Mouse (Mus musculus) thymus, postnatal 0 days (tissue): ENCODE results near the gene Ppox. TPM values are rescaled to one million over a fixed set of nuclear protein-coding genes. Genes with fewer than 3 reads are reported as not detected.

ENCODE experiments used
- DNase-seq: peaks from one replicate; pipeline ENCODE4 v3.0.0-alpha.2; 2015; ENCODE audit warnings: low spot score
- polyA plus RNA-seq: library from polyadenylated mRNA; unstranded; fragments of >200 nt; fragmentation: Nextera tagmentation; extraction: Ambion mirVana; gene quantifications from 2 replicates; pipeline ENCODE4 v1.2.1, GENCODE M21; 2015

Gene Ppox
- polyA plus RNA-seq, 1 experiment from 2014 or later: 34.3 TPM

DNA sequence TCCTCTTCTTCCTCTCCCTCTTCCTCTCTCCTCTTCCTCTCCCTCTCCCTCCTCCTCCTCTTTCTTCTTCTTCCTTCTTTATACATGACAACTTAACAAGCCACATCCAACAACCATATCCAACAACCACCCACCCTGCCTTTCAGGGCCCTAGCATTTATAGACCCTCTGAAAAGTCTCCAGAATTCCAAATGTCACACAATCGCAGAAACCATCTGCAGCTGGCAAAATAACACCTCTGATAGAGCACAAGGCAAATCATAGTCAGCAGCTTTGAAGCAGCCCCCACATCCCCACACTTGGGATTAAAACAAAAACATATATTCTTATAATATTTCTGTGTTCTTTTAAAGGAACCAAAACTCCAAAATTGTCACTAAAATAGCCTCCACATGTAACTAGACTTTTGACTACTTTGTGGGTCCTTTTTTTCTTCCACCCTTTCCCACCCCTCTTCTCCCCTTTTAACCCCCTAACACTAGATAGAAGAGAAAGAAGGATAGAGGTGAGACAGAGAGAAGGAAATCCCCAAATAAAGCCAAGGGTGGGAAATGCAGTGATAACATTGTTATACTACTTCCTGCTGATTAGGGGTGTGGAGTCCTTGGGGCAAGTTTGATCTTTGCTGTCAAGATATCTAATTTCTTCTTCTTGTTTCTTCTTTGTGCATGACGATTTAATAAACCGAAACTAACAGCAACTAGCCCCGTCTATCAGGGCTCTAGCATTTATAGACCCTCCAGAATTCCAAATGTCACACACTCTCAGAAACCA is 14.8 kb downstream of the Ppox start:
- no peak for DNase-seq

DNA sequence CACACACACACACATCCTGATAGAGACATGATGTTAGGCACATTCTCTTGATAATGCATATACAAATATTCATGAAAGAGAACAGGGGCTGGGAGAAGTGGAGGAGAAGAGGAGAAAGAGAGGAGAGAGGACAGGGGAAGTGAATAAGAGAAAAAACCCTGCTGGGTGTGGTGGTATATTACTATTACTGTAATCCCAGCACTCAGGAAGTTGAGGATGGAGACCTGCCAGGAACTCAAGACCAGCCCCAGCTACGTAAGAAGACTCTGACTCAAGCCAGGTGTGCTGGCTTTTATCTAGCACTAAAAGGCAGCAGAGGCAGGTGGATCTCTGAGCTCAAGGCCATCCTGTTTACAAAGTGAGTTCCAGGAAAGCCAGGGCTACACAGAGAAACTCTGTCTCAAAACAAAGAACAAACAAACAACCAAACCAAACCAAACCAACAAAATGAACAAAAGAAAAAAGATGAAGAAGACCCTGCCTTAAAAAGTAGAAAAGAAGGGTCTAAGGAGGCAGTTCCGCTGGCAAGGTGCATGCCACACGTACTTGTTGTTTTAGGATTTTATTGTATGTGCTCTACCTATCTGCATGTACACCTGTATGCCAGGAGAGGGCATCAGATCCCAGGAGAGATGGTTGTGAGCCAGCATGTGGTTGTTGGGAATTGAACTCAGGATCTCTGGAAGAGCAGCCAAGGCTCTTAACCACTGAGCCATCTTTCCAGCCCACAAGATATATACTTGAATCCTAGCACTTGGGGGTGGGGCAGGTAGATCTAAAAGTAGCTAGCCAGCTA is 17.1 kb downstream of the Ppox start:
- no peak for DNase-seq

DNA sequence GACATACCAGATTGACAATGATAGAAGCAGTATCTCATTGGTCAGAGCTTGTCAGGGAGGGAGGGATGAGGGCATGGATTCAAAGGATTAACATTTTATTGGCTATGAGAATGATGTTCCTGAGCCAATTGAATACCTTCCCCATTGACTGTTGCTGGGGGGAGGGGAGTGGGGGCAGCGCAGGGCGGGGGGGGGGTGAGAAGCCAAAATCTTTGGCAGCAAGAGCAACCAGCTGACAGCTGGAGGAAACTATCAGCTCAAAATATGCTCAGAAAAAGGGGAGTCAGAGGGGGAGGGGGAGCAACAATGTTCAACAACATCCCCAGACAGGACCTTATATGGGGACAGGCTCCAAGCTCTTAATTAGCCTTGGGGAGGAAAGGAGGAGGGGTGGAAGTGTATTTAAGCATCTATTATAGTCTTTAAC is 17.8 kb downstream of the Ppox start:
- no peak for DNase-seq

DNA sequence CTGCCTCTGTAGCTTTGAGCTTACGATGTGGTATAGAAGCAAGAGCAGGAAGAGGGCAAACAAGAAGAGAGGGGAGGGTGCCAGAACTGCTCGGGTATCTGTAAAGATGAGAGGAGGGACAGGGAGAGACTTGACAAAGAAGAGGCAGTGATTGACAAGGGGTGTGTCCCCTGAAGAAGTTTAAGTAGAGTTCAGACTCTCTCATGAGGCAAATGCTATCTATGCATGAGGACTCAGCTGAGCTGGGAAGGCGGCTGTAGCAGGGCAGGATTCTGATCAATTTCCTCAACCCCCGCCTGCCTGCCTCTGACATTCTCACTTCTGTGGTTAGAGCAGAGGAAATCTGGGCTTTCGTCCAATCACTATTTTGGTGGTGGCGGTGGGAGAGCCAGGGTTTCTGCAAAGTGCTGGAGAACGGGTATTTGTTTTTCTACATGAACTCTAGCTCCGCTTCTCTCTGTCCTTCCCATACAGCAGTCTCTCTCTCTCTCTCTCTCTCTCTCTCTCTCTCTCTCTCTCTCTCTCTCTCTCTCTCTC is 18.3 kb downstream of the Ppox start:
- no peak for DNase-seq

DNA sequence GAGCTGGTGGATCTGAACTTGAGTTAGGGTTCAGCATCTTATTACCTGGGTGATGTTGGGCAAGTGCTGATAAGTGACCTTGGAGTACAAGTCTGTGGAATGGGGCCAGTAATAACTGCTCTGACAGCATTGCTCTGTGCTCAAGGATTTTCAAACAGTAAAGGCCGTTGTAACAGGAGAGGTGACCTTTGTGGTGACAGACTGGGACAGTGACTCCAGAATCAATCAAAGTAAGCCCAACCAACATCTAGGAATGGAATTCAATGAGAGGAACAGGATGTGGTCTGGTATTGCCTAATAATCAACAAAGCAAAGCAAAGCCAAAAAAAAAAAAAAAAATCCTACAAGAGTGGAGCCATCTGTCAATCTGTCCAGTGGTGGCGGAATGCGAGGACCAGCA is 20.7 kb downstream of the Ppox start:
- DNase-seq: no peak

DNA sequence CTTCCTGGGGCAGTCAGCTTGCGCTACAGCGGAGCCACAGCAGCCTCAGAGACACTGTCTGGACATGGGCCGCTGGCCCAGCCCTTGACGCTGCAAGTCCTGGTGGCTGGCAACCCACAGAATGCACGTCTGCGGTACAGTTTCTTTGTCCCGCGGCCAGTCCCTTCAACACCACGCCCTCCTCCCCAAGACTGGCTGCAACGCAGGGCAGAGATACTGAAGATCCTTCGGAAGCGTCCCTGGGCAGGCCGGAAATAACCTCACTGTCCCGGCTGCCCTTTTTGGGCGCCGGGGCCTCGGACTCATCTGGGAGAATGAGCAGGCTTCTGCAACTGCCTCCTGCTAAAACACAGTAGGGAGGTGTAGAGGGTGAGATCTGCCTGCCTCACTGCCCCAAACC is 22.1 kb downstream of the Ppox start:
- DNase-seq: no peak

DNA sequence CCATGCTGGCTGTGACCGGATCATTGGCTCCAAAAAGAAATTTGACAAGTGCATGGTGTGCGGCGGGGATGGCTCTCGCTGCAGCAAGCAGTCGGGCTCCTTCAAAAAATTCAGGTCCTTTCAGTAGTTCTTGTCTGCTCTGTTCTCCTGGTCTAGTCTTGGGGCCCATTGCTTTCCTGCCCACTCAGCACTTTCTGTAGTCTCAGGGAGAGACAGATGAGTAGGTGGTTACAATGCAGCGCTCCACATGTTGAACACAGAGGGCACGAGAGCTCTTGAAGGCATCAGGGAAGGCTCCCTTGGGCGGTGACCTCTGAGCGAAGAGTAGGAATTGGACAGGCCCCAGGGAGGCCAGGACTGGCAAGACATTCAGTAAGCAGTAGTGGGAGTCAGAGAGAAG is 23.2 kb downstream of the Ppox start:
- DNase-seq: no peak

DNA sequence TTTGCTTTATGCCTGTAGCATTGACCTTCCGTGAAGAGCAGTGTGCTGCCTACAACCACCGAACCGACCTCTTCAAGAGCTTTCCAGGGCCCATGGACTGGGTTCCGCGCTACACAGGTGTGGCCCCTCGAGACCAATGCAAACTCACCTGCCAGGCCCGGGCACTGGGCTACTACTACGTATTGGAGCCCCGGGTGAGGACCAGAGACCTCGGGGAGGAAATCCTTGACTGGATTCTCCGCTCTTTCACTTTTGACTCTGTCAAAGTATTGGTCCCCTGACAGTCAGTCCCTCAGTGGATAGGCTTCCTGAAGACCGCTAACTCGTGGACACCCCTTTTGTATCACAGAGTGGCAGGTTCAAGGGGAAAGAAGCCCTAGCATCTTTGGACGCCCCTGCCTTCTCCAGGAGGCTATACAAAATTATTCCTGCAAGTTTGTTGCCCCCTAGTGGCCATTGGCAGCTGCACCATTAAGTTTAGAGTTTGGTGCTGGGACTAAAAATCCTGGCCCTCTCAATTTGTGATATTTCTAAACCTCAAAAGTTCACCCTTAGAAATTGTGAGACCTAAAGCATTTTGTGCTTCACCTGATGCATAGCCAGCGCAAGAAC is 23.9 kb downstream of the Ppox start:
- peak; percentile 76 for DNase-seq

DNA sequence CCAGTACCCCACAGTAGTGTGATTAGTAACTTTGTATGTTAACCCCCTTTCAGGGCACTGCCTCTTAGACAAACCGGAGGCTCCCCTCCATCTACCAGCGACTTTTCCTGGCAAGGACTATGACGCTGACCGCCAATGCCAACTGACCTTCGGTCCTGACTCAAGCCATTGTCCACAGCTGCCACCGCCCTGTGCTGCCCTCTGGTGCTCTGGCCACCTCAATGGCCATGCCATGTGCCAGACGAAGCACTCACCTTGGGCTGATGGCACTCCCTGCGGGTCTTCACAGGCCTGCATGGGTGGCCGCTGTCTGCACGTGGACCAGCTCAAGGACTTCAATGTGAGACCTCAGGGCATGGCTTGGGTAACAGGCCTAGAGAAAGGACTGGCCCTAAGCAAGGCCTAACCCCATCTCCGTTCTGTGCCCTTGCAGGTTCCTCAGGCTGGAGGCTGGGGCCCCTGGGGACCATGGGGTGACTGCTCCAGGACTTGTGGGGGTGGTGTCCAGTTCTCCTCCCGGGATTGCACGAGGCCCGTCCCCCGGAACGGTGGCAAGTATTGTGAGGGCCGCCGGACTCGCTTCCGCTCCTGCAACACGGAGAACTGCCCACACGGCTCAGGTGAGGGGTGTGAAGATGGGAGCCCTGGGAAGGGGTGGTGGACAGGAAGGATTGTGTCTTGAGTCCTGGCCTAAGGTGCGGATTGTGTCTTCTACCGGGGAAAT is 24.7 kb downstream of the Ppox start:
- DNase-seq: no peak

DNA sequence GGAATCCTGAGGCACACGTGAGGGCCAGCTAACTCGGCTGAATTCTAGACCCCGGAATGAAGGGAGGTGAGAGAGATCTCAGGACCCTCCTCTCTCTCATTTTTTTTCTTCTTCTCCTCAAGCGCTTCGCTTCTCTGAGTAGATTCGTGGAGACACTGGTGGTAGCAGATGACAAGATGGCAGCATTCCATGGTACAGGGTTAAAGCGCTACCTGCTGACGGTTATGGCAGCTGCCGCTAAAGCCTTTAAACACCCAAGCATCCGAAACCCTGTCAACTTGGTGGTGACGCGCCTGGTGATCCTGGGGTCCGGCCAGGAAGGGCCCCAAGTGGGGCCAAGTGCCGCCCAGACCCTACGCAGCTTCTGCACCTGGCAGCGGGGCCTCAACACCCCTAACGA is 28.6 kb downstream of the Ppox start:
- DNase-seq: no peak

DNA sequence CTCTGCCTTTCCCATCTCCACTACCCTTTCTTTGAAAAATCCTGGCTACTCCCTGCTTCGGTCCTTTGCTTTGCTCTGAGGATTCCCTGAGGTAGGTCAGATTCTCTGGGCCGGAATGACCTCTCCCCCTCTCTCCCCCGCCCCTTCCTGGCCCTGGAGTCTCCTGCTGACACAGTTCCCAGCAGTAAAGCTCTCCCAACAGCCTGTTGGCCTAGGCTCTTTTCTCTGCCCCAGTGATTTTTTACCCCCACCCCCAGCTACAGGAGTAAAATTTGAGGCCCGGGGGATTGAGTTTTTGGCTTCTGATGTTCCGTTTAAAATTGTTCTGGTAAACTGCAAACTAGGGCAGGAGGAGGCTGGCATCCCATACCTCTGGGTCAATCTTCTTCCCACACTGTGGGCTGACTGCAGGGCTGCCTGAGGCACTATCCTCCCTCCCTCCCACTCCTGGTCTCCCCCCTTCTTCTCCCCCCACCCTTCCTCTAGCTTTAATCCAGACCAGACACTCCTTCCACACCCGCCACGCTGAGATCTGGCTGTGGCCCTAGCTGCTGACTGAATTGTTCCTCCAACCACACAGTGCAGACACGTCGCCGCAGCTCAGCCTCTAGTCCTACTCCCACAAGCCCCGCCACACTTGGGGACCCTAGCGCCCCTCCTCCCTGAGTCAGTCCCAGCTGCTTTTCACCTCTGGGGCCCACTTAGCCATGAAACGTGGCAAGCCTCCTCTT is 29.2 kb downstream of the Ppox start:
- DNase-seq: no peak

DNA sequence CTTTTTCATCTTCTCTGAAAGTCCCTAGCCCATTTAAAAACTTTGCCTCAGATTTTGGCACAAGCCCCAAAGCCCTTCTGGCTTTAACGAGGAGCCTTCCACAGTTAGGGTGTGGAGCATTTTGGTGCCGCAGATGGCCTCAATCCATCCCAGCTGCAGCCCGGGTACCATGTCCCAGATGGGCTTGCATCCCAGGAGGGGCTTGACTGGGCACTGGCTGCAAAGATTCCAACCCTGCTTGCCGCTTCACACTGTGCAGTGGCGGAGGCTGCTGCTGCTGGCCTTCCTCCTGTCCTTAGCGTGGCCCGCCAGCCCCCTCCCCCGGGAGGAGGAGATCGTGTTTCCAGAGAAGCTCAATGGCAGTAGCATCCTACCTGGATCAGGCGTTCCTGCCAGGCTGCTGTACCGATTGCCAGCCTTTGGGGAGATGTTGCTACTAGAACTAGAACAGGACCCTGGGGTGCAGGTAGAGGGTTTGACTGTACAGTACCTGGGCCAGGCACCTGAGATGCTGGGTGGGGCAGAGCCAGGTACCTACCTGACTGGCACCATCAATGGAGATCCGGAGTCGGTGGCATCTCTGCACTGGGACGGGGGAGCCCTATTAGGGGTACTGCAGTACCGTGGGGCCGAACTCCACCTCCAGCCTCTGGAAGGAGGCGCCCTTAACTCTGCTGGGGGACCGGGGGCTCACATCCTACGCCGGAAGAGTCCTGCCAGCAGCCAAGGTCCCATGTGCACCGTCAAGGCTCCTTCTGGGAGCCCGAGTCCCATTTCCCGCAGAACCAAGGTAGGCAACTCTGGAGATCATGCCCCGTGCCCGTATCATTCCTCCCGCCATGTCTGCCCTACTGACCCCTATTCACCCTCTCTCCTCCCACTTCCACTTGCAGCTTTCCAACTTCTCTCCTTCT is 30.0 kb downstream of the Ppox start, which contains the start of gene Ndufs2:
TSS of gene Ndufs2 (minus strand) at position 709 of the 914 bp plus-strand sequence.
- DNase-seq: no peak

DNA sequence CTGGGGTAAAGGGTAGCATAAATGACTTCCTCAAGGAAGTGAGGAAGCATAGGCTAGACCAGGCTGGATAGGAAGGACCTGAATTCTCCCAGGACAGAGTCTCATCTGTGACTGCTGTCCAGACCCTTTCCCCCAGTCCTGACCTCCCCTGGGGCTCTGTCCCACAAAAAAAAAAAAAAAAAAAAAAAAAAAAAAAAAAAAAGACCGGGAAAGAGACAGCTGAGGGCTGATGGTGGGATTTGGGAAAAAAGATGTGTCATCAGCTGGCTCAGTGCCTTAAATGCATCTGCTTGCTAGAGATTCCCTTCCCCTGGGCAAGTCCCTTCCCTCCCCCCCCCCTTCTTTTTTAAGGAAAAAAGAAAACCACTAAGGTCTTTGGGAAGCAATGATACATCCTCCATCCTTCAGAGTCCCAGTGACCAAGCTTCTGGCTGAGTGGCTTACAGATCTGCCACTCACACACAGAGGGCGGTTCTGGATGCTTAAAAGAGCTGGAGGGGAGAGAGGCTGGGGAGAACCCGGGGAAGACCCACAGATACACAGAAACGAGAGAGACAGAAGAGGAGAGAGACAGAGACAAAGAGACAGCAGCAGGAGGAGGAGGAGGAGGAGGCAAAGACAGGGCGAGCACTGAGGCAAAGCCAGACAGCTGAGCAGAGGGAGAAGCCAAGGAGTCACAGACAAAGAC is 30.9 kb downstream of the Ppox start, which contains the start of gene Adamts4:
TSS of gene Adamts4 (plus strand) at position 509 of the 688 bp plus-strand sequence.
- no peak for DNase-seq

DNA sequence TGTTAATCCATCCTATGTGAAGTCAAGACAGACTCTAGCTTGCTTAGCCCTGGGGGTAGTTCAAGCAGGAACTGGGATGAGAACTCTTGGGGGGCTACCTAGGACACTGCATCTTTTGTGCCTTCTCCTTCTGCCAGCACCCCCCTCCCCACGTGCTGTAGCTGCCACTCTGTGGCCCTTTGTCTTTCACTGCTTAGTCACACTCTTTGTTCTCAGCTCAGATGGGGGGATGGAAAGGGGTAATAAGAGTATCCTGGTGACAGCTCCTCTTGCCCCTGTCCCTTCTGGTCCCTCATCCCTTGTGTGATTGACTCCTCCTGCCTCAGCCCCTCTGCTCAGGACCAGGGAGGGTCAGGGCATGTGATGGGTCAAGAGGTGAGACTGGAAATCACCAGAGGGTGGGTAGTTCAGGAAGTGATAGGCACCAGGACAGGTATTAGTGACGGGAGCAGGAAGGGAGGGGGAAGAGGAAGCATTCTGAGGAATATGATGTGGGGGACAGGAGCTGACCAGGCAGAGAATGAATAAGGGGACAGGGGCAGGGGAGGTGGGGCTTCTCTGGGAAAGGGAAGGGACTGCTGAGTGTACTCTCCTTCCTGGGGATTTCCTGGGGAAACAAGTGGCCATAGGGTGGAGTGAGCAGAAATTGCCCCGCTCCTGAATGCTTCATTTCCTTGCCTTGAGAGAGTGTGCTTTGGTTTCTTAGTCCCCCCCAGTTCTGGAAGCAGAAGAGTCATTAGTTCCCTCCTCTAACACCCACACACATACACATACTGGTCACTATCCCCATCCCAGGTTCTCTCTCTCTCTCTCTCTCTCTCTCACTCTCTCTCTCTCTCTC is 32.4 kb downstream of the Ppox start:
- no peak for DNase-seq

DNA sequence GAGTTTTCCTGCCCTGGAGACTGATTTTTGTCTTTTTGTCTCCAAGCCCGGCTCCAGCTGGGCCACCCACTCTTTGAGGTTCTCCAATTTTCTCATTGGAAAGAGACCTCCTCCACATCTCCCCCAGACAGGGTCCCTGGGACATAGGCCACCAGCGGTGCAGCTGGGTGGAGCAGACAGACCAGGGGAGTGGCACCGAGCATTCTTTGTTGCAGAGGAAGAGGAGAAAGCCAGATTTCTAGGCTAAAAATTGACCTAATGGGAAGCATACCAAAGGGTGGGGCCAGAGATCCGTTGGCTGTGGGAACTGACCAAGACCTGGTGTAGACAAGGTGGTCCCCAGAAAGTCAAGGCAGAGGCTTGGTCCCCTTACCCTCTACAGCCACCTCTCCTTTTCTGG is 33.1 kb downstream of the Ppox start:
- DNase-seq: no peak

DNA sequence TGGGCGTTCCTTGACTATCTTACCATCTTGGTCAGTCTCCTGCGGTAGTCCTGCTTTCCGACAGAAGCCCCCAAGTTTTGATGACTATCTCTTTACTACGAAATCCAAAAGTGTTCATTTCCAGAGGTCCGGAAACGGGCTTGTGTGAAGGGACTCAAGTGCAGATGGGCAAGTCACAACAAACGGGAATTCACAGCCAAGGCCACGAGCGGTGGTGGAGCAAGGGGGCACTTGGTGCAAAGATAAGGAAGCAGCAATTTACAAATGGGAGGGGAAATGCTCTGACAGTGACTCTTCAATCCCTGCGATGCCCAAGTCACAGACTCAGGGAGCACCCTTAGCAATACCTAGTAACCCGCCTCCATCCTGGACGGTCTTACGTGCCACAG is 33.5 kb downstream of the Ppox start:
- DNase-seq: no peak

DNA sequence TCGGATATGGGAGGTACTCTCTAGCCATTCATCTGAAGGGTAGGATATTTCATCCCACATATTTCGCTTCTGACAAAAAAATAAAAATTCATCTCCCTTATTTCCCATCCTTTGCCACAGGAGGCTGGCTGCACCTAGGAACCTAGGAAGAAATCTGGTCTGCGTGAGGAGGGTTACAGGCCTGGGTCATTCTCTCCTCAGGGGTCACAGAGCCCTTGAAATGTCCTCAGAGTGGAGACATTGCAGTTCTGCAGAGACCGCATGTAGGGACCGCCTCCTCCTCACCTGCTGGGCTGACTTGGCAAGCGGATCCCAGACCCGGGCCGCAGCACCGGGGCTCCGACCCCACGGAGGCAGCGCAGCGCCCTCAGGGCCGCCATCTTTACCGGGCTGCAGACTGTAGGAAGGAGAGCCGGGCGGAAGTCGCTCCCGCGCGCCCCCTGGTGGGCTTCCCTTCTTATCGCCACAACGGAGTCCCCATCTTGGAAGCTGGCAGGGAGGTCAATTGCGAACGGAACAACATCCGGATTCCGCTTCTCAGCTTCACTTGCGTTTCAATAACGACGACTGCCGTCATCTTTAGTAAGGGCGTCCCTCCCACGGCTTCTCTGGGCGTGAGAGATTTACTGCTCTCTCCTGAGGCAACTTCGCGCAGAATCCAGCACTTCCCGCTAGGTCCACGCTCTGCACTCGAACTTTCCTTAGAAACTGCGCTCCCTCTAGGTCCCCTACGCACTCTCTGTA is 34.1 kb downstream of the Ppox start:
- DNase-seq: peak; percentile 98
